Mouse (Mus musculus): ENCODE data around the gene Ifna5. TPM values are rescaled to one million over a fixed set of nuclear protein-coding genes. Genes with fewer than 3 reads are reported as not detected.
"Not testable (repeated sequence)": the region's sequence is repeated elsewhere in the genome, so short reads cannot be mapped to it uniquely, and the experiment has no call there.

The Ifna5 gene
- polyA plus RNA-seq, 1 experiment from 2014 or later: not detected

GRCm38 (mm10) chr4:88822995-88823394, 12.3 kb upstream of the Ifna5 start:
- no peak for ATAC-seq (ENCODE audit: insufficient number of reproducible peaks, insufficient read depth, low FRiP score, low TSS enrichment, low read depth)
- Histone ChIP-seq H3K27me3 (no peaks in the 10 kb centered on the region), H3K4me2 (no peak overlapping the region), H3K27ac (no peak overlapping the region), H3K36me3 (no peaks in the 10 kb centered on the region), H3K4me3 (replicated peaks) (no peak overlapping the region), H3K4me1 (replicated peaks) (no peaks in the 10 kb centered on the region), H3K9ac (replicated peaks) (no peak overlapping the region), H3K9me3 (no peaks in the 10 kb centered on the region)
- WGBS: 26% methylated on average over 4 of the region's 4 CpGs

- not testable (repeated sequence) for H3K27me3 ChIP-seq; H3K9ac ChIP-seq (replicated peaks); ATAC-seq (ENCODE audit: insufficient number of reproducible peaks, insufficient read depth, low FRiP score, low TSS enrichment, low read depth); H3K4me1 ChIP-seq (replicated peaks); H3K9me3 ChIP-seq; H3K4me3 ChIP-seq (replicated peaks); H3K27ac ChIP-seq; H3K36me3 ChIP-seq; H3K4me2 ChIP-seq
Measured at GRCm38 (mm10) chr4:88827116-88827515, 8.2 kb upstream of the Ifna5 start, which contains the start of gene Ifna6. TSS of gene Ifna6 (plus strand) at chr4:88827416.

GRCm38 (mm10) chr4:88830523-88830922, 4.8 kb upstream of the Ifna5 start:
- Histone ChIP-seq H3K4me2 (no peak overlapping the region), H3K4me3 (replicated peaks) (no peak overlapping the region), H3K27me3 (no peaks in the 10 kb centered on the region), H3K27ac (no peak overlapping the region), H3K4me1 (replicated peaks) (no peaks in the 10 kb centered on the region), H3K36me3 (no peaks in the 10 kb centered on the region), H3K9me3 (no peaks in the 10 kb centered on the region), H3K9ac (replicated peaks) (no peak overlapping the region)
- ATAC-seq (ENCODE audit: insufficient number of reproducible peaks, insufficient read depth, low FRiP score, low TSS enrichment, low read depth): no peak
- 34% methylated on average over 4 of the region's 4 CpGs for WGBS

- no peak overlapping the region for H3K9ac ChIP-seq (replicated peaks)
- no peaks in the 10 kb centered on the region for H3K36me3 ChIP-seq
- no peaks in the 10 kb centered on the region for H3K9me3 ChIP-seq
- no peak overlapping the region for H3K4me3 ChIP-seq (replicated peaks)
- ATAC-seq (ENCODE audit: insufficient number of reproducible peaks, insufficient read depth, low FRiP score, low TSS enrichment, low read depth): no peak
- WGBS: 48% methylated on average over 3 of the region's 3 CpGs
- no peak overlapping the region for H3K4me2 ChIP-seq
- H3K27me3 ChIP-seq: no peaks in the 10 kb centered on the region
- no peaks in the 10 kb centered on the region for H3K4me1 ChIP-seq (replicated peaks)
- H3K27ac ChIP-seq: no peak overlapping the region
Measured at GRCm38 (mm10) chr4:88838828-88839227, 3.5 kb downstream of the Ifna5 start.

- Histone ChIP-seq H3K27me3 (no peaks in the 10 kb centered on the region), H3K9me3 (no peaks in the 10 kb centered on the region), H3K4me2 (no peak overlapping the region), H3K27ac (no peak overlapping the region), H3K9ac (replicated peaks) (no peak overlapping the region), H3K36me3 (no peaks in the 10 kb centered on the region), H3K4me3 (replicated peaks) (no peak overlapping the region), H3K4me1 (replicated peaks) (no peaks in the 10 kb centered on the region)
- no peak for ATAC-seq (ENCODE audit: insufficient number of reproducible peaks, insufficient read depth, low FRiP score, low TSS enrichment, low read depth)
- 84% methylated on average over 3 of the region's 3 CpGs for WGBS
Measured at GRCm38 (mm10) chr4:88840058-88840457, 4.7 kb downstream of the Ifna5 start.

- Histone ChIP-seq H3K9me3 (no peaks in the 10 kb centered on the region), H3K36me3 (no peaks in the 10 kb centered on the region), H3K27me3 (no peaks in the 10 kb centered on the region), H3K4me1 (replicated peaks) (no peaks in the 10 kb centered on the region), H3K4me3 (replicated peaks) (no peak within 1 kb of the TSS), H3K4me2 (no peak within 1 kb of the TSS), H3K27ac (no peak within 1 kb of the TSS), H3K9ac (replicated peaks) (no peak within 1 kb of the TSS)
- ATAC-seq (ENCODE audit: insufficient number of reproducible peaks, insufficient read depth, low FRiP score, low TSS enrichment, low read depth): no peak
- WGBS: 55% methylated on average over 2 of the region's 2 CpGs
Measured at GRCm38 (mm10) chr4:88841438-88841911, 6.2 kb downstream of the Ifna5 start, which contains the start of gene Ifna4. TSS of gene Ifna4 (plus strand) at chr4:88841861.

GRCm38 (mm10) chr4:88845334-88845733, 10.0 kb downstream of the Ifna5 start:
- Histone ChIP-seq H3K27ac (no peak overlapping the region), H3K9me3 (no peaks in the 10 kb centered on the region), H3K27me3 (no peaks in the 10 kb centered on the region), H3K9ac (replicated peaks) (no peak overlapping the region), H3K36me3 (no peaks in the 10 kb centered on the region), H3K4me3 (replicated peaks) (no peak overlapping the region), H3K4me2 (no peak overlapping the region), H3K4me1 (replicated peaks) (no peaks in the 10 kb centered on the region)
- WGBS: 59% methylated on average over 2 of the region's 2 CpGs
- no peak for ATAC-seq (ENCODE audit: insufficient number of reproducible peaks, insufficient read depth, low FRiP score, low TSS enrichment, low read depth)

- Histone ChIP-seq H3K9me3 (no peaks in the 10 kb centered on the region), H3K4me2 (no peak within 1 kb of the TSS), H3K4me3 (replicated peaks) (no peak within 1 kb of the TSS), H3K4me1 (replicated peaks) (no peaks in the 10 kb centered on the region), H3K27me3 (no peaks in the 10 kb centered on the region), H3K36me3 (no peaks in the 10 kb centered on the region), H3K27ac (no peak within 1 kb of the TSS), H3K9ac (replicated peaks) (no peak within 1 kb of the TSS)
- 80% methylated on average over 1 of the region's 1 CpGs for WGBS
- ATAC-seq (ENCODE audit: insufficient number of reproducible peaks, insufficient read depth, low FRiP score, low TSS enrichment, low read depth): no peak
Measured at GRCm38 (mm10) chr4:88849698-88850097, 14.4 kb downstream of the Ifna5 start, which contains the start of gene Ifna1. TSS of gene Ifna1 (plus strand) at chr4:88850087.

GRCm38 (mm10) chr4:88851026-88851763, 15.9 kb downstream of the Ifna5 start:
- H3K27me3 ChIP-seq: no peaks in the 10 kb centered on the region
- H3K4me1 ChIP-seq (replicated peaks): no peaks in the 10 kb centered on the region
- 80% methylated on average over 4 of the region's 4 CpGs for WGBS
- H3K36me3 ChIP-seq: no peaks in the 10 kb centered on the region
- H3K4me2 ChIP-seq: no peak overlapping the region
- no peak overlapping the region for H3K27ac ChIP-seq
- no peaks in the 10 kb centered on the region for H3K9me3 ChIP-seq
- ATAC-seq (ENCODE audit: insufficient number of reproducible peaks, insufficient read depth, low FRiP score, low TSS enrichment, low read depth): no peak
- H3K4me3 ChIP-seq (replicated peaks): no peak overlapping the region
- no peak overlapping the region for H3K9ac ChIP-seq (replicated peaks)

- no peak overlapping the region for H3K4me3 ChIP-seq (replicated peaks)
- H3K27ac ChIP-seq: no peak overlapping the region
- no peak for ATAC-seq (ENCODE audit: insufficient number of reproducible peaks, insufficient read depth, low FRiP score, low TSS enrichment, low read depth)
- H3K4me2 ChIP-seq: no peak overlapping the region
- peaks cover 13% of the 10 kb centered on the region for H3K27me3 ChIP-seq
- peaks cover 6% of the 10 kb centered on the region; the same call in 1 of the 2 replicates for H3K4me1 ChIP-seq (replicated peaks)
- H3K9me3 ChIP-seq: no peaks in the 10 kb centered on the region
- H3K36me3 ChIP-seq: no peaks in the 10 kb centered on the region
- H3K9ac ChIP-seq (replicated peaks): no peak overlapping the region
Measured at GRCm38 (mm10) chr4:88859214-88859613, 23.9 kb downstream of the Ifna5 start.

GRCm38 (mm10) chr4:88863309-88863708, 28.0 kb downstream of the Ifna5 start:
- WGBS: 10% methylated on average over 7 of the region's 7 CpGs
- ATAC-seq (ENCODE audit: insufficient number of reproducible peaks, insufficient read depth, low FRiP score, low TSS enrichment, low read depth): no peak; the same call in 1 of the 2 replicates
- no peak overlapping the region for H3K4me2 ChIP-seq
- no peak overlapping the region for H3K9ac ChIP-seq (replicated peaks)
- H3K9me3 ChIP-seq: no peaks in the 10 kb centered on the region
- H3K27me3 ChIP-seq: peaks cover 26% of the 10 kb centered on the region
- H3K4me1 ChIP-seq (replicated peaks): peaks cover 13% of the 10 kb centered on the region; the same call in 1 of the 2 replicates
- no peaks in the 10 kb centered on the region for H3K36me3 ChIP-seq
- no peak overlapping the region for H3K27ac ChIP-seq
- no peak overlapping the region for H3K4me3 ChIP-seq (replicated peaks)

GRCm38 (mm10) chr4:88864599-88864998, 29.3 kb downstream of the Ifna5 start:
- Histone ChIP-seq H3K9me3 (no peaks in the 10 kb centered on the region), H3K36me3 (no peaks in the 10 kb centered on the region), H3K4me3 (replicated peaks) (no peak overlapping the region), H3K4me2 (no peak overlapping the region), H3K9ac (replicated peaks) (no peak overlapping the region), H3K27me3 (peaks cover 26% of the 10 kb centered on the region), H3K4me1 (replicated peaks) (peaks cover 15% of the 10 kb centered on the region; the same call in 1 of the 2 replicates), H3K27ac (no peak overlapping the region)
- no peak for ATAC-seq (ENCODE audit: insufficient number of reproducible peaks, insufficient read depth, low FRiP score, low TSS enrichment, low read depth)
- WGBS: 63% methylated on average over 9 of the region's 9 CpGs
